Mouse (Mus musculus) kidney, postnatal 10 days (tissue): ENCODE data around the gene Gm17657.

Source experiments
- DNase-seq: peaks from one replicate; pipeline ENCODE4 v3.0.0; 2021; ENCODE audit warnings: mixed read lengths

The Gm17657 gene

GRCm38 (mm10) chr17:29484431-29484830, 65.0 kb downstream of the Gm17657 start:
- DNase-seq, result no peak

- DNase-seq, result no peak
These were observed 66.2 kb downstream of the Gm17657 start for GRCm38 (mm10) chr17:29483282-29483681.

- DNase-seq, result no peak
These were observed 66.8 kb downstream of the Gm17657 start for GRCm38 (mm10) chr17:29482632-29483031.

GRCm38 (mm10) chr17:29480256-29480655, 69.2 kb downstream of the Gm17657 start:
- DNase-seq, result no peak

- no peak for DNase-seq
These were observed 71.2 kb downstream of the Gm17657 start for GRCm38 (mm10) chr17:29478271-29478670.

- no peak for DNase-seq
These were observed 72.1 kb downstream of the Gm17657 start for GRCm38 (mm10) chr17:29477357-29477756.

GRCm38 (mm10) chr17:29476461-29476860, 73.0 kb downstream of the Gm17657 start:
- DNase-seq, result no peak

- DNase-seq, result no peak
These were observed 74.3 kb downstream of the Gm17657 start for GRCm38 (mm10) chr17:29475142-29475541.

- DNase-seq, result peak; percentile 37
These were observed 75.4 kb downstream of the Gm17657 start for GRCm38 (mm10) chr17:29474036-29474435.

- DNase-seq, result no peak
These were observed 76.0 kb downstream of the Gm17657 start for GRCm38 (mm10) chr17:29473466-29473865.
